8 mouse cellular contexts compared by ENCODE assay signal in genomic region chr8:105851651-105852143, GRCm38 (mm10). TPM values are rescaled to one million over a fixed set of nuclear protein-coding genes. Genes with fewer than 3 reads are reported as not detected.
A peak's percentile ranks its signal among the peaks of the same experiment; 100 is the strongest.
DNase-seq lines count a peak whose midpoint lies in the region; ATAC-seq lines count a peak whose summit lies in the region.

No protein-coding gene starts in this region.

- peak overlapping the region; percentile 86 for H3K4me3 ChIP-seq in lung, embryonic 16.5 days (ENCODE audit: low read length)

- peak overlapping the region; percentile 59 for H3K27ac ChIP-seq in lung, embryonic 16.5 days (ENCODE audit: low read length)

- H3K27me3 ChIP-seq in lung, embryonic 16.5 days (ENCODE audit: control insufficient read depth, insufficient read depth, low read depth, low read length) = no peaks in the 10 kb centered on the region

- 0% methylated on average over 34 of the region's 34 CpGs for WGBS in lung, embryonic 16.5 days

- peaks cover 15% of the 10 kb centered on the region for H3K4me1 ChIP-seq in lung, embryonic 16.5 days (replicated peaks; ENCODE audit: control insufficient read depth, insufficient read depth, low read length)

- H3K9ac ChIP-seq in lung, embryonic 16.5 days (ENCODE audit: low read length) = peak overlapping the region; percentile 88

- no peaks in the 10 kb centered on the region for H3K9me3 ChIP-seq in lung, embryonic 16.5 days (ENCODE audit: control insufficient read depth, low read length)

- peaks cover 16% of the 10 kb centered on the region for H3K36me3 ChIP-seq in lung, embryonic 16.5 days (ENCODE audit: control insufficient read depth, insufficient read depth, low read length)

- peak; percentile 82 to 84 for ATAC-seq in hematopoietic stem cell, adult 5-6 weeks (replicated peaks in 1 of 2; ENCODE audit: insufficient read depth in 1 of 2, low FRiP score in 2 of 2, low TSS enrichment in 1 of 2, low read depth in 1 of 2, poor library complexity in 2 of 2, severe bottlenecking in 2 of 2)
- peak; percentile 77 for ATAC-seq in lung, embryonic 16.5 days (ENCODE audit: low read depth)

- peak; percentile 87 for DNase-seq in Muller cell, postnatal 12 days (ENCODE audit: inconsistent ontology term)
- DNase-seq in cerebellum, adult 8-10 months = peak; percentile 78
- peak; percentile 95 for DNase-seq in forelimb bud, embryonic 11.5 days (ENCODE audit: low read depth, low spot score)
- peak; percentile 91 for DNase-seq in layer of hippocampus, adult 9-11 months
- DNase-seq in ovary, adult 18-20 months (ENCODE audit: low spot score) = peak; percentile 82
- peak; percentile 92 for DNase-seq in thymus, postnatal 0 days (ENCODE audit: low spot score)

- peak overlapping the region; percentile 77 for H3K4me2 ChIP-seq in lung, embryonic 16.5 days (ENCODE audit: low read depth, low read length)

RNA-seq across cellular contexts. Expression of gene Cenpt, which starts 1.4 kb away (rescaled TPM):
- 14.3 and 14.6 TPM in 2 replicates for total RNA-seq in hematopoietic stem cell, adult 5-6 weeks (2017)
- polyA plus RNA-seq in lung, embryonic 16.5 days (2015; fragmentation: Nextera tagmentation; extraction: Ambion mirVana) = 41.2 and 42.7 TPM in 2 replicates
- polyA plus RNA-seq in thymus, postnatal 0 days (2015; fragmentation: Nextera tagmentation; extraction: Ambion mirVana) = 25.1 and 28.2 TPM in 2 replicates

RNA-seq across cellular contexts. Expression of gene Thap11, which starts 3.2 kb away (rescaled TPM):
- 25.8 and 28.3 TPM in 2 replicates for total RNA-seq in hematopoietic stem cell, adult 5-6 weeks (2017)
- polyA plus RNA-seq in lung, embryonic 16.5 days (2015; fragmentation: Nextera tagmentation; extraction: Ambion mirVana) = 55.2 and 56.0 TPM in 2 replicates
- 55.4 and 56.2 TPM in 2 replicates for polyA plus RNA-seq in thymus, postnatal 0 days (2015; fragmentation: Nextera tagmentation; extraction: Ambion mirVana)

RNA-seq across cellular contexts. Expression of gene Nutf2, which starts 8.7 kb away (rescaled TPM):
- total RNA-seq in hematopoietic stem cell, adult 5-6 weeks (2017) = 58.5 and 70.2 TPM in 2 replicates
- polyA plus RNA-seq in lung, embryonic 16.5 days (2015; fragmentation: Nextera tagmentation; extraction: Ambion mirVana) = 179 and 215 TPM in 2 replicates
- 169 and 192 TPM in 2 replicates for polyA plus RNA-seq in thymus, postnatal 0 days (2015; fragmentation: Nextera tagmentation; extraction: Ambion mirVana)

RNA-seq across cellular contexts. Expression of gene Tsnaxip1, which starts 24.2 kb away (rescaled TPM):
- not detected in 2 replicates for total RNA-seq in hematopoietic stem cell, adult 5-6 weeks (2017)
- polyA plus RNA-seq in lung, embryonic 16.5 days (2015; fragmentation: Nextera tagmentation; extraction: Ambion mirVana) = 4.0 and 4.6 TPM in 2 replicates
- polyA plus RNA-seq in thymus, postnatal 0 days (2015; fragmentation: Nextera tagmentation; extraction: Ambion mirVana) = 0.10 and 0.18 TPM in 2 replicates

RNA-seq across cellular contexts. Expression of gene Ranbp10, which starts 24.5 kb away (rescaled TPM):
- 7.1 and 10.3 TPM in 2 replicates for total RNA-seq in hematopoietic stem cell, adult 5-6 weeks (2017)
- 10.0 and 13.0 TPM in 2 replicates for polyA plus RNA-seq in lung, embryonic 16.5 days (2015; fragmentation: Nextera tagmentation; extraction: Ambion mirVana)
- 8.4 and 9.9 TPM in 2 replicates for polyA plus RNA-seq in thymus, postnatal 0 days (2015; fragmentation: Nextera tagmentation; extraction: Ambion mirVana)

Comparison
In these comparisons a context has a peak if more than half of its experiments do, and no peak if none do; other contexts are left out.
1. Peak in every context shown above with its lines: DNase-seq, ATAC-seq, H3K4me3 ChIP-seq and H3K27ac ChIP-seq.